Mouse (Mus musculus) small intestine, adult 2 months (tissue): ENCODE measurements around the gene Ghrl. TPM values are rescaled to one million over a fixed set of nuclear protein-coding genes. Genes with fewer than 3 reads are reported as not detected.

Source experiments
- H3K27ac ChIP-seq: fragments of 200-500 bp; 2 replicates; pipeline ENCODE4 v1.5.1; 2012; ENCODE audit warnings: low read depth, low read length, control low read depth, inconsistent platforms; ENCODE audit not compliant: insufficient read depth
- H3K27me3 ChIP-seq: fragments of 200-500 bp; 2 replicates; pipeline ENCODE4 v1.6.1; 2012; ENCODE audit warnings: mild to moderate bottlenecking, moderate library complexity, low read length, inconsistent platforms; ENCODE audit not compliant: control insufficient read depth, insufficient read depth
- H3K36me3 ChIP-seq: fragments of 200-500 bp; 2 replicates; pipeline ENCODE4 v1.6.1; 2012; ENCODE audit warnings: mild to moderate bottlenecking, low read length, control low read depth, inconsistent platforms; ENCODE audit not compliant: control insufficient read depth, insufficient read depth
- H3K4me1 ChIP-seq: fragments of 200-500 bp; 2 replicates; pipeline ENCODE4 v1.6.1; 2012; ENCODE audit warnings: low read length, inconsistent platforms, mixed read lengths; ENCODE audit not compliant: control insufficient read depth, insufficient read depth, insufficient read length
- H3K4me3 ChIP-seq: fragments of 200-500 bp; 2 replicates; pipeline ENCODE4 v1.5.1; 2012; ENCODE audit warnings: low read depth, mild to moderate bottlenecking, control low read depth, inconsistent platforms, low read length, moderate library complexity
- CTCF ChIP-seq: fragments of 200-500 bp; IDR thresholded peaks from 2 replicates; pipeline ENCODE4 v1.5.1; 2012; ENCODE audit warnings: low read depth, mild to moderate bottlenecking, control low read depth, inconsistent platforms, low read length, moderate library complexity, mixed read lengths; ENCODE audit not compliant: insufficient replicate concordance, insufficient read length; ENCODE audit errors: extremely low read depth
- POLR2A ChIP-seq: fragments of 200-500 bp; IDR thresholded peaks from 2 replicates; pipeline ENCODE4 v1.6.1; 2012; ENCODE audit warnings: low read depth, mild to moderate bottlenecking, control low read depth, inconsistent platforms, low read length, moderate library complexity
- WGBS: fragments of 180-500 bp; shearing (Covaris S2); methylation state at CpG from one replicate; pipeline ENCODE4 v1.1.7; 2018; 5-methylcytosine and 5-hydroxymethylcytosine counted together
- polyA plus RNA-seq: library from polyadenylated mRNA; depleted of rRNA; stranded (reverse); fragments of >200 nt; gene quantifications from 2 replicates; pipeline ENCODE4 v1.2.3, GENCODE M21; 2012

The Ghrl gene
- polyA plus RNA-seq, 1 experiment, result 14.0 TPM

DNA sequence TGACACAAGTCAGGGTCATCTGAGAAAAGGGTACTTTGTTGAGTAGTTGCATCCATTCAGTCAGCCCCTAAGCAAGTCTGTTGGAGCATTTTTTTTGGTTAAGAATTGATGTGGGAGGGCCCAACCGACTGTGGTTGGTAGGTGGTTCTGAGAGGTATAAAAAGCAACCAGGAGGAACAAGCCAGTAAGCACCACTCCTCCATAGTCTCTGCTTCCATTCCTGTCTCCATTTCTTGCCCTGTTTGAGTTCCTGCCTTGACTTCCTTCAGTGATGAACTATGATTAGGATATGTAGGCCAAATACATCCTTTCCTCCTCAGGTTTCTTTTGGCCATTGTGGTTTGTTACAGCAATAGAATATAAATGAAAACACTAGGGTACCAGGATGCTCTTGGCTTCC, 23.4 kb upstream of the Ghrl start:
- WGBS, result 32% methylated on average over 1 of the region's 1 CpGs
- Histone ChIP-seq H3K36me3 (peaks cover 1% of the 10 kb centered on the region; the same call in 1 of the 2 replicates), H3K27ac (no peak overlapping the region), H3K27me3 (peaks cover 8% of the 10 kb centered on the region; the same call in 1 of the 2 replicates), H3K4me1 (peaks cover 7% of the 10 kb centered on the region), H3K4me3 (no peak overlapping the region)
- TF ChIP-seq CTCF (no peak), POLR2A (no peak)

DNA sequence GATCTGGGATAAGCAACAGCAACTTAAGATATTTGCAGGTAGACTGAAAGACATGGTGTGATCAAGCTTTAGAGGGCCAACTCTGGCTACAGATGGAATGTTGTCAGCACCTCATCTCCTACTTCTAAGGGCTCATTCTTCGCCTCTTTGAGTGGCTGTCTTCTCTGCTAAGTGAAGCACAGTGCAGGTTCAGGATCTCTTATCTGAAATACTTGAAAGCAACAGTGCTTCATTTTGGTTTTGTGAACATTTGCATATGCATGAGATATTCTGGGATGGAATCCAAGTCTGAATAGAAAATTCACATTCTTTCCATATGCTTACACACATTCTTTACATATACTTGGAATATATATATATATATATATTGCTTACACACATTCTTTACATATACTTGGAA, 22.6 kb upstream of the Ghrl start:
- 0 out of 2 replicates have a peak, but pooled peaks cover 2% of the 10 kb centered on the region for H3K27me3 ChIP-seq
- TF ChIP-seq POLR2A, result no peak
- no peak for TF ChIP-seq CTCF

GRCm38 (mm10) chr6:113741425-113741824, 21.7 kb upstream of the Ghrl start:
- Histone ChIP-seq H3K4me3 (no peak overlapping the region), H3K27me3 (no peaks in the 10 kb centered on the region), H3K36me3 (peaks cover 8% of the 10 kb centered on the region), H3K27ac (no peak overlapping the region), H3K4me1 (peaks cover 11% of the 10 kb centered on the region)
- TF ChIP-seq POLR2A (no peak), CTCF (no peak)
- whole genome bisulfite sequencing, result 61% methylated on average over 2 of the region's 2 CpGs

More for the DNA sequence above, 22.6 kb upstream of the Ghrl start:
- Histone ChIP-seq H3K4me1 (peaks cover 9% of the 10 kb centered on the region), H3K4me3 (no peak overlapping the region), H3K27ac (no peak overlapping the region), H3K36me3 (peaks cover 2% of the 10 kb centered on the region; the same call in 1 of the 2 replicates)
- whole genome bisulfite sequencing, result 80% methylated on average over 1 of the region's 1 CpGs

DNA sequence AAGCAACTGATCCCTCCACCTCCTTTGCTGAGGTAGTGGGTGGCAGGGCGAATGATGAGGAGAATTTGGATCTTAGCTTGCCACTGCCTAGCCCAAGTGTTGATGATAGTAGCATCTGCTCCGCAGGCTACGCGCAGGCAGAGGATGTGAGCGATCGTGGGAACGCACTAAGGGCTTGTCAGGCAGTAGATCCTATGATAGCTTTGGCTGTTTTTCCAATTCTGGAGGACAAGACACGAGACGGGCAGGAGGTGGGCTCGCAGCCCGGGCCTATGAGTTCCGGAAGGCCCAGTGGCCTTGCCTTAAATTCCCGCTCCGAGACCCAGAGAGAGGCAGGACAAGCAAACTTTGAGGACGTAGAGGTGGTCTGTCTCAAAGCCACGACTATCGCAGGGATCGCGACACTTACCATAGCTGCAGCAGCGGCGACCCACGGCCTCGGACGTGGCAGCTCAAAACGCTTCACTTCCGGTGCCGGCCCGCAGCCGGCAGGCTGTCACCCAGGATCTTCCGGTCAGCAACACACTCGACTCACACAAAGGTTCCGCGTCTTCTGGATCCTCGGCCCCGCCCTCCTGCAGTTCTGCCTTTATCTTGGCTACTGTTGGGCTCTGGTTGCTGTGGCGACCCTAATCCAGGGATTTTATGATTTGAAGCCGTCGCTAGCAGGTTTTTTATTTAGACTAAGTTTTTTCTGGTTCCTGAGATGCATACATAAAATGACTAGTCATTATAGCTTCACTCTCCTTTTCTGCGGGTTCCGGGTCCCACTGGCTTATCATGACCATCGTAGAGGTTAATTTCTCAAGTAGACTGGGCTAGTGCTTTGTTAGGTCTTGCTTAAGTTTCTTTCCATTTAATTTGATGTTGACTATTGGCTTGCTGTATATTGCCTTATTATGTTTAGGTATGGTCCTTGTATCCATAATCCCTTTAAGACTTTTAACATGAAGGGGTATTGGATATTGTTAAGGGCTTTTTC, 20.8 kb upstream of the Ghrl start, which contains the start of gene Sec13:
Gene Sec13, minus strand, starts transcription at position 508 of the 982 bp plus-strand sequence.
- Histone ChIP-seq H3K27me3 (no peaks in the 10 kb centered on the region), H3K4me3 (peak within 1 kb of the TSS; percentile 89), H3K36me3 (peaks cover 17% of the 10 kb centered on the region), H3K4me1 (peaks cover 13% of the 10 kb centered on the region), H3K27ac (peak within 1 kb of the TSS; percentile 56)
- WGBS, result 5% methylated on average over 41 of the region's 41 CpGs
- TF ChIP-seq POLR2A (peak; percentile 79; the same call in 1 of the 2 replicates), CTCF (no peak)

DNA sequence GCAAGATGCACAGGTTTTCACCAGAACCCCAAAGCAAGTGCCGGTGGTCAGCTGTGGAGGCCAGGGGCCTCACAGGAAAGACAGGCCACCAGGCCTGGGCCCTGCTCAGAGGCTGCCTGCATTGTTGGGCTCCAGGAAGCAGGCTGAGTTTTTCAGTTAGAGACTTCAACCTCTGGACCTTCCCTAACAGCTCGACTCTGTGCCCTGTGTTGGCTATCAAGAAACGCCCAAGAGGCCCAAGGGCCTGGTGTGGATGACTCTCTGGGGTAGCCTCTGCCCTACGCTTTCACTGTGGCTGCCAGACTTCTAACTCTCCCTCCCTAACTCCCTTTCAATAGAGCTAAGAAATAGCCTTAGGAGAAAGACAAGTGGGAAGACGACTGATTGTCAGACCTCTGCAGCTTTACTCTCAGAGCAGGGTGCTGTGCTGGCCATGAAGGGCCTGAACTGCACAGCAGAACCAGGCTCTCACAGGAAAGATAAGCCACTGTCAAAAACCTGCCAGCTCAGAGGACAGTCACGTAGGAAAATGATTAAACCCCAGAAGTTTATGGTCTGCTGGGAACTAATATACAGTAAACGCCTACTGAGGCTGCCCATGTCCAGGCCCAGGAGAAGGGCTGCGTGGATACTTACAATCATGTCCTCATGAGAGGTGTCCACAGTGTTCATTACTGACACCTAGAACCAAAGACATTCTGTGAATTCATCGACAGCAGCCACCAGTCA, 17.8 kb upstream of the Ghrl start:
- WGBS, result 30% methylated on average over 9 of the region's 9 CpGs
- Histone ChIP-seq H3K4me3 (peak overlapping the region; percentile 52), H3K27me3 (no peaks in the 10 kb centered on the region), H3K4me1 (peaks cover 13% of the 10 kb centered on the region), H3K27ac (peak overlapping the region; percentile 100), H3K36me3 (peaks cover 38% of the 10 kb centered on the region)
- TF ChIP-seq POLR2A (peak; percentile 45; the same call in 1 of the 2 replicates), CTCF (no peak)

DNA sequence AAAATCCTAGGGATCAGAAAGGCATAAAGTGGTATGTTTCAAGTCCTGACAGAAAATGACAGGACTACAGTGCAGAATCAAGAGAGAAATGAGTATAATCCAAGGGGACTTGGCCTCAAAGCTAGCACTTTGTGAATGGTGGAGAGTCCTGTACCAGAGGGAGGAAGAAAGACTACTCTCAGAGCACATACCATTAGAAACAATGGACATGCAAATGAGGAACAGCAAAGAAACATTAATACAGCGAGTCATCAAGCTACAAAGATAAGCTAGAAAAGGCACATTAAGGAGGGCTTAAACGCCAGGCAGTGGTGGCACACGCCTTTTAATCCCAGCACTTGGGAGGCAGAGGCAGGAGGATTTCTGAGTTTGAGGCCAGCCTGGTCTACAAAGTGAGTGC, 11.6 kb upstream of the Ghrl start:
- Histone ChIP-seq H3K4me1 (peaks cover under 1% of the 10 kb centered on the region; the same call in 1 of the 2 replicates), H3K27me3 (no peaks in the 10 kb centered on the region), H3K36me3 (peaks cover 82% of the 10 kb centered on the region), H3K27ac (no peak overlapping the region), H3K4me3 (no peak overlapping the region)
- TF ChIP-seq CTCF (no peak), POLR2A (no peak)
- WGBS, result 79% methylated on average over 3 of the region's 3 CpGs
